Mouse (Mus musculus) C2C12 (cell line): ENCODE results near the gene Smc3.

ENCODE experiments used
- CEBPB ChIP-seq: IDR thresholded peaks from one replicate; pipeline ENCODE4 v1.6.1; 2011; ENCODE audit warnings: low read depth, mild to moderate bottlenecking, control low read depth, moderate library complexity
- CTCF ChIP-seq: IDR thresholded peaks from one replicate; pipeline ENCODE4 v1.5.1; 2011; ENCODE audit not compliant: control insufficient read depth, insufficient read depth, insufficient read length
- FOSL1 ChIP-seq: IDR thresholded peaks from one replicate; pipeline ENCODE4 v1.8.0; 2011; ENCODE audit warnings: mild to moderate bottlenecking, low read length; ENCODE audit not compliant: poor library complexity, insufficient read depth, severe bottlenecking
- MAX ChIP-seq: IDR thresholded peaks from one replicate; pipeline ENCODE4 v1.6.1; 2011; ENCODE audit warnings: mild to moderate bottlenecking, control low read depth
- MYOD1 ChIP-seq: IDR thresholded peaks from one replicate; pipeline ENCODE4 v1.6.1; 2011; ENCODE audit warnings: low read depth; ENCODE audit not compliant: control insufficient read depth, insufficient read length
- MYOG ChIP-seq: IDR thresholded peaks from one replicate; pipeline ENCODE4 v1.6.1; 2011; ENCODE audit not compliant: control insufficient read depth, insufficient read length; ENCODE audit errors: extremely low read depth

- TF ChIP-seq FOSL1 (no peak), CTCF (no peak), MYOG (no peak), CEBPB (no peak), MAX (no peak), MYOD1 (no peak)
These were observed 70.5 kb downstream of the Smc3 start for GRCm38 (mm10) chr19:53670625-53671141.
